Mouse (Mus musculus) urinary bladder, adult 18-20 months (tissue): ENCODE data around the gene Gm10696.
"Not testable (repeated sequence)": the region's sequence is repeated elsewhere in the genome, so short reads cannot be mapped to it uniquely, and the experiment has no call there.

ENCODE experiments used
- DNase-seq, 2 experiments: peaks; one replicate each; pipeline ENCODE4 v3.0.0; 2022; ENCODE audit warnings: low spot score in 2 of 2, mixed read lengths in 2 of 2

The Gm10696 gene

GRCm38 (mm10) chr3:94178093-94178492 lies at the start of gene Gm10696:
Gm10696 (minus strand) TSS chr3:94178193.
- not testable (repeated sequence) for DNase-seq

DNA sequence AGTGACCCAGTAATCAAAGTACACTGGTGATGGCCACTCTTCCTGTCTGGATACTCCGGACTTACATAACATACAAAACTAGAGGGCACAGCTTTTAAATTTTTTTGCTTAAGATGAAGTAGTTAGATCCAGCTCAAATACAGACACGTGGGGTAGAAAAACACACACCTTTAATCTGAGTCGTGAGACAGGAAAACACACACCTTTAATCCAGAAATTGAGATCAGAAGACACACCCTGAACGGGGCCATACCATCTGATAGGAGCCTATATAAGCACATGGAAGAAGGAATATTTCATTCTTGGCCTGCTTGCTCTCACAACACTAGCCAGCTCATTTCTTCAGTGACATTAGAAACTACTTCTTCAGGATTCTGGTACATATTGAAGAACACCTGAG lies 18.4 kb upstream of the Gm10696 start, which contains the start of gene Gm5286:
Gene Gm5286, plus strand, starts transcription at position 301 of the 400 bp plus-strand sequence.
- not testable (repeated sequence) for DNase-seq

- DNase-seq, result not testable (repeated sequence)
These were observed 10.6 kb downstream of the Gm10696 start for GRCm38 (mm10) chr3:94167351-94167750.
